Mouse (Mus musculus) limb, embryonic 14.5 days (tissue): ENCODE measurements around the gene Setd7. TPM values are rescaled to one million over a fixed set of nuclear protein-coding genes. Genes with fewer than 3 reads are reported as not detected.
A peak's percentile ranks its signal among the peaks of the same experiment; 100 is the strongest.

Experiments
- ATAC-seq: fragments of 200-750 bp; cut with Nextera tagmentation; 2 replicates; pipeline ENCODE4 v1.8.0; 2017; ENCODE audit warnings: low read depth, moderate number of reproducible peaks, moderate TSS enrichment; ENCODE audit not compliant: low FRiP score
- DNase-seq: peaks from one replicate; pipeline ENCODE4 v3.0.0-alpha.2; 2015; ENCODE audit warnings: low spot score
- H3K27ac ChIP-seq: fragments of 300-500 bp; sonication (generic); replicated peaks from 2 replicates; pipeline ENCODE4 v1.5.1; 2014; ENCODE audit warnings: low read depth, mild to moderate bottlenecking, low read length, moderate library complexity, mixed read lengths
- H3K27me3 ChIP-seq: fragments of 300-500 bp; sonication (generic); 2 replicates; pipeline ENCODE4 v1.6.1; 2014; ENCODE audit warnings: low read length, mixed read lengths; ENCODE audit not compliant: control insufficient read depth, insufficient read depth
- H3K36me3 ChIP-seq: fragments of 300-500 bp; sonication (generic); 2 replicates; pipeline ENCODE4 v1.6.1; 2014; ENCODE audit warnings: mild to moderate bottlenecking, low read length, moderate library complexity, mixed read lengths; ENCODE audit not compliant: control insufficient read depth, insufficient read depth
- H3K4me1 ChIP-seq: fragments of 300-500 bp; sonication (generic); 2 replicates; pipeline ENCODE4 v1.6.1; 2014; ENCODE audit warnings: antibody characterized with exemption, low read length, mixed read lengths; ENCODE audit not compliant: control insufficient read depth, insufficient read depth
- H3K4me2 ChIP-seq: fragments of 300-500 bp; sonication (generic); replicated peaks from 2 replicates; pipeline ENCODE4 v1.6.1; 2014; ENCODE audit warnings: low read depth, mild to moderate bottlenecking, low read length, moderate library complexity; ENCODE audit not compliant: severe bottlenecking
- H3K4me3 ChIP-seq: fragments of 300-500 bp; sonication (generic); replicated peaks from 2 replicates; pipeline ENCODE4 v1.5.1; 2014; ENCODE audit warnings: low read length
- H3K9ac ChIP-seq: fragments of 300-500 bp; sonication (generic); 2 replicates; pipeline ENCODE4 v1.6.1; 2014; ENCODE audit warnings: mild to moderate bottlenecking, low read depth, low read length, moderate library complexity; ENCODE audit not compliant: severe bottlenecking
- H3K9me3 ChIP-seq: fragments of 300-500 bp; sonication (generic); 2 replicates; pipeline ENCODE4 v1.6.1; 2016; ENCODE audit warnings: low read length; ENCODE audit not compliant: control insufficient read depth
- POLR2A ChIP-seq: fragments of 200-500 bp; IDR thresholded peaks from 2 replicates; pipeline ENCODE4 v1.8.0; 2012; ENCODE audit warnings: inconsistent platforms, mild to moderate bottlenecking, moderate library complexity, borderline replicate concordance; ENCODE audit not compliant: insufficient read depth, insufficient read length; ENCODE audit errors: extremely low read depth
- WGBS: fragments of 180-500 bp; shearing (Covaris S2); extraction: QIAGEN DNeasy Blood & Tissue Kit; methylation state at CpG from one replicate; pipeline ENCODE4 v1.1.7; 2014; 5-methylcytosine and 5-hydroxymethylcytosine counted together
- polyA plus RNA-seq, 2 experiments: library from polyadenylated mRNA; depleted of rRNA in 1 of 2; stranded (reverse) in 1 of 2; unstranded in 1 of 2; fragments of >200 nt; fragmentation: Nextera tagmentation in 1 of 2; extraction: Ambion mirVana in 1 of 2; gene quantifications; 2 replicates each; pipeline versions ENCODE4 v1.2.1 to v1.2.3; 2012 to 2014

Gene Setd7
- 19.6 and 21.5 TPM in 2 replicates for polyA plus RNA-seq (2012; rRNA removed)
- 5.7 and 6.1 TPM in 2 replicates for polyA plus RNA-seq (2014; fragmentation: Nextera tagmentation; extraction: Ambion mirVana)

DNA sequence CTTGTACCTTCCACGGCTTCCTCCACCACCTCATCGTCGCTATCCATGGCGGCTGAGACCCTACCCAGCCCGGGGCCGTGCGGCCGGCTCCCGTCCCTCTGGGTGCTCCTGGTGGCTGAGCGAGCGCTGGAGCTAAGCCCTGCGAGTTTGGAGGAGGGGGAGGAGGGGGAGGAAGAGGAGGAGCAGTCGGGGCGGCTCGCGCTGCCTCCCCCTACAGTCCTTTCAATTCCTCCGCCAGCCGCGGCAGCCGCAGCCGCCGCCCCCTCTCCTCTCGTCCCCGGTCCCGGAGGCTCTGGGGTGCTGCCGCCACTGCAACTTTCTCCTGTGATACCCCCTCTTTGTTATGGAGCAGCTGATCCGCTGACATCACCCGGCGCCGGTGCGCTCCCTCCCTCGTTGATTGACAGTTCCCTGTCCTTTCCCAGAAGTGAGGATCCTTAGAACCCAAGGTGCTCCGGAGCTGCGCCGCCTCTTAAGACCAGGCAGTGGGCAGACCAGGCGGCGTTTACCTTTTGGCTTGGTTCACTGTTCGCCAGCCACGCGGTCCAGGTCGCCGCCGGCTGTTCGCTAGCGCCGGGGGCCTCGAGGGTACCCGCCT, at the start of gene Setd7:
Setd7 (minus strand) TSS at position 369 of the 598 bp plus-strand sequence.
- Histone ChIP-seq H3K9ac (peak within 1 kb of the TSS; percentile 94), H3K27me3 (no peaks in the 10 kb centered on the region), H3K4me1 (peaks cover 10% of the 10 kb centered on the region; the same call in 1 of the 2 replicates), H3K9me3 (no peaks in the 10 kb centered on the region), H3K4me2 (peak within 1 kb of the TSS; percentile 87), H3K36me3 (no peaks in the 10 kb centered on the region), H3K4me3 (peak within 1 kb of the TSS; percentile 92), H3K27ac (peak within 1 kb of the TSS; percentile 93)
- DNase-seq = peak; percentile 84
- 0% methylated on average over 30 of the region's 48 CpGs for WGBS
- peak; percentile 81 for ATAC-seq
- TF ChIP-seq POLR2A = peak; percentile 87; the same call in 1 of the 2 replicates

DNA sequence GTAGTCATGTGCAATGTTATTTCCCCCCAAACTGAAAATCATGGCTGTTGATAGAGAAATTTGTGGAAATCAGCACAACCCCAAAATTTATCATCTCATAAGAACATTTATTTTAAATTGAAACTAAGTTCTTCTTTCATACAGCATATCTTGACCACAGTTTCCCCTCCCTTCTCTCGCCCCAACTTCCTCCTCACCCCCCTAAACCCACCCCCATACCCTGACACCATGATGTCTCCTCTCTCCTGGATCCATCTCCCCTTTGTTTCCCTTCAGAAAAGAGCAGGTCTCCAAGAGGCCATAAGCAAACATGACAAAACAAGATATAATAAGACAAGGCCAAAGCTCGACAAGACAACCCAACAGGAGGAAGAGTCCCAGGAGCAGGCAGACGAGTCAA, 43.8 kb upstream of the Setd7 start:
- DNase-seq (no peak), ATAC-seq (no peak)
- Histone ChIP-seq H3K36me3 (no peaks in the 10 kb centered on the region), H3K4me3 (no peak overlapping the region), H3K27me3 (no peaks in the 10 kb centered on the region), H3K4me1 (no peaks in the 10 kb centered on the region), H3K9me3 (no peaks in the 10 kb centered on the region), H3K9ac (no peak overlapping the region), H3K4me2 (no peak overlapping the region), H3K27ac (no peak overlapping the region)
- no peak for TF ChIP-seq POLR2A
- 78% methylated on average over 3 of the region's 3 CpGs for WGBS

DNA sequence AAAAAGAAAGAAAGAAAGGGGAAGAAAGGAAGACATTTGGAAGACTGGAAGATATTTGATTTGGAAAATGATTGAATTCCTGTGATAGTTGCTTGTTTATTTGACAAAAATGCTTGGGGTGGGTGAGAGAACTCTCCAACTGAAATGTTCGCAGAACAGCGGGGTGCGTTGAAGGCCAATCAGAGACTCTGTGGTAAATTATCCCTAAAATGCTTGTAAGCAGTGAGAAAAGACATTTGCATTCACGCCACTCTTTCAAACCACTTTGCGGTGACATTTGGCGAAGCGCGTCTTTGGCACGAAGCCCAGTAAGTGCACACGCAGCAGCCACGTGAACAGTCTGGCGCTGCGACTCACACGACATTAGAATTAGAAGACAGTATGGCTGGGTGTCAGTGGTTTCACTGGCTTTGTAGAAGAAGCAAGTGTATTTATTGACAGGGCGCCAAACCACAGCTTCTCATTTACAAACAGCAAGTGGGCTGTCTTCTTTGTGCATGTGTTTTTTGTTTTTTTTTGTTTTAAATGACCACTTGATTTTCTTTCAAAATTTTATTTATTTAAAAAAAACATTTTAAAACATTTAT, 43.1 kb upstream of the Setd7 start:
- 81% methylated on average over 15 of the region's 15 CpGs for WGBS

DNA sequence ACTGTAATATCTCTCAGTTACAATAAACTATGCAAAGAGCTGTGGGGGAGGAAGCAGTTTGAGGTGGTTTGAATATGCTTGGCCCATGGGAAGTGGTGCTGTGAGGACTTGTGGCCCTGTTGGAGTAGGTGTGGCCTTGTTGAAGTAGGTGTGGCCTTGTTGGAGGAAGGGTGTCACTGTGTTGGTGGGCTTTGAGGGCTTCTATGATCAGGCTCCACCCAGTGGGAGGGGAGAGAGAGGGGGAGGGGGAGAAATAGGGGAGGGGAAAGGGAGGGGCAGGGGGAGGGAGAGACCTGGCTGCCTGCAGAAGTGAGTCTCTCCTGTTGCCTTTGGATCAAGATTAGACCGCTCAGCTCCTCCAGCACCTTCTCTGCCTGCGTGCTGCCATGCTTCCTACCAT, 40.8 kb upstream of the Setd7 start:
- Histone ChIP-seq H3K27me3 (no peaks in the 10 kb centered on the region), H3K4me3 (no peak overlapping the region), H3K4me1 (no peaks in the 10 kb centered on the region), H3K36me3 (no peaks in the 10 kb centered on the region), H3K27ac (no peak overlapping the region), H3K9me3 (no peaks in the 10 kb centered on the region), H3K4me2 (no peak overlapping the region), H3K9ac (no peak overlapping the region)
- WGBS = 86% methylated on average over 2 of the region's 2 CpGs
- no peak for ATAC-seq
- no peak for TF ChIP-seq POLR2A
- no peak for DNase-seq

More for the DNA sequence above, 43.1 kb upstream of the Setd7 start:
- H3K4me2 ChIP-seq = no peak overlapping the region
- no peaks in the 10 kb centered on the region for H3K9me3 ChIP-seq
- no peaks in the 10 kb centered on the region for H3K36me3 ChIP-seq
- no peak overlapping the region for H3K27ac ChIP-seq
- TF ChIP-seq POLR2A = no peak
- DNase-seq (no peak), ATAC-seq (no peak)
- no peak overlapping the region for H3K9ac ChIP-seq
- no peak overlapping the region for H3K4me3 ChIP-seq
- no peaks in the 10 kb centered on the region for H3K27me3 ChIP-seq
- H3K4me1 ChIP-seq = no peaks in the 10 kb centered on the region

DNA sequence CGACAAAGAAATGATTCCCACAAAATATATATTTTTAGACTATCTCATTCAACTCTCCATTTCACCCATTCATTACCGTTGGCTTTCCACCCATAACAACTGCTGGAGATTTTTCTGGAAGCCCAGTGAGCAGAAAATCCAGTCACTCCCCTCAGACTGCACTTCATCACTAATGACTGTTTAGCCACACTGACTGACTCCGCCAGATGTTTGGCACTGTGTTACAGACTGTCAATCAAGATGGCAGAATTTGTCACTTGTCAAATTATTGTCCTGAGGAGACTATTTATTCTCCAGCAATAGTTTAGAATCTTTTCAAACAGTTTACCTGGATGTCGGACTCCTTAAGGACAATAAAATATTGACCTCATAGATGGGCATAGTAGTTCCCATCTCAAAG, 40.0 kb upstream of the Setd7 start:
- no peaks in the 10 kb centered on the region for H3K27me3 ChIP-seq
- no peak overlapping the region for H3K9ac ChIP-seq
- H3K4me2 ChIP-seq = no peak overlapping the region
- no peak for TF ChIP-seq POLR2A
- DNase-seq (no peak), ATAC-seq (no peak)
- no peaks in the 10 kb centered on the region for H3K36me3 ChIP-seq
- H3K4me3 ChIP-seq = no peak overlapping the region
- H3K27ac ChIP-seq = no peak overlapping the region
- no peaks in the 10 kb centered on the region for H3K4me1 ChIP-seq
- H3K9me3 ChIP-seq = no peaks in the 10 kb centered on the region
- WGBS = 84% methylated on average over 4 of the region's 4 CpGs
